Mouse (Mus musculus): ENCODE measurements around the gene Them4.
"Not testable (repeated sequence)": the region's sequence is repeated elsewhere in the genome, so short reads cannot be mapped to it uniquely, and the experiment has no call there.

DNA sequence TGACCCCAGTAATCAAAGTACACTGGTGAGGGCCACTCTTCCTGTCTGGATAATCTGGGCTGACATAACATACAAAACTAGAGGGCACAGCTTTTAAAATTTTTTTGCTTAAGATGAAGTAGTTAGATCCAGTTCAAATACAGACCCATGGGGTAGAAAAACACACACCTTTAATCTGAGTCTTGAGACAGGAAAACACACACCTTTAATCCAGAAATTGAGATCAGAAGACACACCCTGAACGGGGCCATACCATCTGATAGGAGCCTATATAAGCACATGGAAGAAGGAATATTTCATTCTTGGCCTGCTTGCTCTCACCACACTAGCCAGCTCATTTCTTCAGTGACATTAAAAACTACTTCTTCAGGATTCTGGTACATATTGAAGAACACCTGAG is 46.2 kb upstream of the Them4 start, which contains the start of gene Gm4778:
- TF ChIP-seq POLR2A (IDR thresholded peaks at IDR 0.05; ENCODE audit: borderline replicate concordance, extremely low read depth, insufficient read depth, insufficient read length, poor library complexity, severe bottlenecking); CTCF (IDR thresholded peaks at IDR 0.05; ENCODE audit: borderline replicate concordance, extremely low read depth, insufficient read depth, insufficient read length): not testable (repeated sequence)
